Mouse (Mus musculus) urinary bladder, adult 2 months (tissue): ENCODE measurements around the gene Gm27179. TPM values are rescaled to one million over a fixed set of nuclear protein-coding genes. Genes with fewer than 3 reads are reported as not detected.
"Not testable (repeated sequence)": the region's sequence is repeated elsewhere in the genome, so short reads cannot be mapped to it uniquely, and the experiment has no call there.

Experiments
- DNase-seq: peaks from one replicate; pipeline ENCODE4 v3.0.0; 2022; ENCODE audit warnings: low spot score
- polyA plus RNA-seq: library from polyadenylated mRNA; depleted of rRNA; stranded (reverse); fragments of >200 nt; gene quantifications from 2 replicates; pipeline ENCODE4 v1.2.3, GENCODE M21; 2012; rRNA removed

Gene Gm27179
- polyA plus RNA-seq, 1 experiment: not detected

GRCm38 (mm10) chr14:69473941-69474646, 38.3 kb downstream of the Gm27179 start:
- DNase-seq: not testable (repeated sequence)

GRCm38 (mm10) chr14:69473322-69473721, 39.0 kb downstream of the Gm27179 start:
- not testable (repeated sequence) for DNase-seq

- not testable (repeated sequence) for DNase-seq
Observed at GRCm38 (mm10) chr14:69470122-69470708, 42.1 kb downstream of the Gm27179 start.

GRCm38 (mm10) chr14:69467612-69468366, 44.6 kb downstream of the Gm27179 start:
- DNase-seq: not testable (repeated sequence)

- not testable (repeated sequence) for DNase-seq
Observed at GRCm38 (mm10) chr14:69464465-69464864, 47.9 kb downstream of the Gm27179 start.

Other genes with a start within 250 kb of the Gm27179 start
- not detected in 2 replicates for gene Synb, start 218.2 kb downstream of the Gm27179 start, polyA plus RNA-seq
- not detected in 2 replicates for gene Gm16867, start 9.2 kb downstream of the Gm27179 start, polyA plus RNA-seq
- gene Entpd4b, start 42.9 kb upstream of the Gm27179 start, polyA plus RNA-seq: 22.5 and 23.7 TPM in 2 replicates